ENCODE assay signal across 11 mouse cellular contexts in the genomic region with DNA sequence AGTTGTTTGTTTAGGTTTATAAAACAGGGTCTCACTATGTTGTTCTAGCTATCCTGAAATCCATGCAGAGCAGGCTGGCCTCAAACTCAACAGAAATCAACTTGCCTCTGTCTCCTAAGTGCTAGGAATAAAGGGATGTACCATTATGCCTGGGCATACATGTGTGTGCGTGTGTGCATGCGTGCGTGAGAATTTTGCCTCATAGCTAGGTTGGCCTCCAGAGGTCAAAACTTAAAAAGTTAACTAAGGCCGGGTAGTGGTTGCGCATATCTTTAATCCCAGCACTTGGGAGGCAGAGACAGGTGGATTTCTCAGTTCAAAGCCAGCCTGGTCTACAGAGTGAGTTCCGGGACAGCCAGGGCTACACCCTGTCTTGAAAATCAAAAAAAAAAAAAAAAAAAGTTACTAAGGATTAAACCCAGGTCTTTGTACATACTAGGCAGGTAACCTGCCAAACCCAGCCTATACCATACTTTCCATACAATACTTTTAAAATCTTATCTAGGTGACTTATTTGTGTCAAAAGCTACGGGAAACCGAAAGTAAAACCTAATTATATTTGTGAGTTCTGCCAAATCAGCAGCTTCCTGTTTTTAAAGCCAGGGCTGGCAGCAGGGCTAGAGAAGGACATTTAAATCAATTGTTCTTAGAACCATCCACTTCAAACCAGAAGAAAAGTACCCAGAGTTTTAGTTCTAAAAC. TPM values are rescaled to one million over a fixed set of nuclear protein-coding genes. Genes with fewer than 3 reads are reported as not detected.
DNase-seq lines count a peak whose midpoint lies in the region; ATAC-seq and TF ChIP-seq lines count a peak whose summit lies in the region.
"Had no signal": no experiment of that assay in that cellular context is flagged by ENCODE, and none has a peak within 500 bp of the region (broad histone marks: within the 10 kb centered on the region; RNA-seq: fewer than 3 reads in every experiment).

No protein-coding gene starts in this region.

- no peak for TF ChIP-seq CTCF in left cerebral cortex, adult 2 months (IDR thresholded peaks at IDR 0.05)

- no peak overlapping the region for H3K4me3 ChIP-seq in intestine, embryonic 16.5 days (ENCODE audit: low read length)
- H3K4me3 ChIP-seq in intestine, embryonic 15.5 days (replicated peaks): no peak overlapping the region
- no peak overlapping the region for H3K4me3 ChIP-seq in lung, embryonic 16.5 days (ENCODE audit: low read length)
- H3K4me3 ChIP-seq in hindbrain, embryonic 10.5 days: no peak overlapping the region
- H3K4me3 ChIP-seq in left cerebral cortex, adult 2 months: no peak overlapping the region
- H3K4me3 ChIP-seq: limb, embryonic 13.5 days had no signal

- no peak overlapping the region for H3K9ac ChIP-seq in intestine, embryonic 16.5 days (ENCODE audit: low read depth, low read length)
- H3K9ac ChIP-seq in intestine, embryonic 15.5 days: no peak overlapping the region
- H3K9ac ChIP-seq in lung, embryonic 16.5 days (ENCODE audit: low read length): no peak overlapping the region
- H3K9ac ChIP-seq: limb, embryonic 13.5 days had no signal

- no peak overlapping the region for H3K27ac ChIP-seq in intestine, embryonic 16.5 days (ENCODE audit: low read length)
- H3K27ac ChIP-seq in intestine, embryonic 15.5 days: no peak overlapping the region
- no peak overlapping the region for H3K27ac ChIP-seq in lung, embryonic 16.5 days (ENCODE audit: low read length)
- no peak overlapping the region for H3K27ac ChIP-seq in hindbrain, embryonic 10.5 days
- no peak overlapping the region for H3K27ac ChIP-seq in left cerebral cortex, adult 2 months
- H3K27ac ChIP-seq: limb, embryonic 13.5 days had no signal

- ATAC-seq in intestine, embryonic 16.5 days: no peak
- no peak for ATAC-seq in intestine, embryonic 15.5 days
- peak; percentile 44 for ATAC-seq in CD4-positive, CD25-positive, alpha-beta regulatory T cell, adult 4 months
- no peak for ATAC-seq in lung, embryonic 16.5 days (ENCODE audit: low read depth)

- H3K4me2 ChIP-seq in intestine, embryonic 16.5 days (ENCODE audit: low read depth, low read length): peak overlapping the region; percentile 16; the same call in 1 of the 2 replicates
- H3K4me2 ChIP-seq in intestine, embryonic 15.5 days (replicated peaks): no peak overlapping the region
- peak overlapping the region; percentile 7; the same call in 1 of the 2 replicates for H3K4me2 ChIP-seq in lung, embryonic 16.5 days (ENCODE audit: low read depth, low read length)
- H3K4me2 ChIP-seq: limb, embryonic 13.5 days had no signal

- peaks cover 13% of the 10 kb centered on the region for H3K4me1 ChIP-seq in intestine, embryonic 16.5 days (ENCODE audit: control insufficient read depth, insufficient read depth, low read length)
- H3K4me1 ChIP-seq in intestine, embryonic 15.5 days (replicated peaks): 0 out of 2 replicates have a peak, but pooled peaks cover 10% of the 10 kb centered on the region
- H3K4me1 ChIP-seq in lung, embryonic 16.5 days (replicated peaks; ENCODE audit: control insufficient read depth, insufficient read depth, low read length): peaks cover 13% of the 10 kb centered on the region
- peaks cover 15% of the 10 kb centered on the region for H3K4me1 ChIP-seq in hindbrain, embryonic 10.5 days (replicated peaks)

- no peaks in the 10 kb centered on the region for H3K9me3 ChIP-seq in intestine, embryonic 16.5 days (ENCODE audit: control insufficient read depth, low read length)
- no peaks in the 10 kb centered on the region for H3K9me3 ChIP-seq in intestine, embryonic 15.5 days
- H3K9me3 ChIP-seq in lung, embryonic 16.5 days (ENCODE audit: control insufficient read depth, low read length): no peaks in the 10 kb centered on the region
- H3K9me3 ChIP-seq in hindbrain, embryonic 10.5 days: no peaks in the 10 kb centered on the region
- H3K9me3 ChIP-seq: limb, embryonic 13.5 days had no signal

- WGBS in intestine, embryonic 16.5 days: 72% methylated on average over 8 of the region's 8 CpGs
- 74% methylated on average over 8 of the region's 8 CpGs for WGBS in intestine, embryonic 15.5 days
- WGBS in lung, embryonic 16.5 days: 69% methylated on average over 8 of the region's 8 CpGs
- WGBS in hindbrain, embryonic 10.5 days: 90% methylated on average over 8 of the region's 8 CpGs

- H3K27me3 ChIP-seq in intestine, embryonic 16.5 days (replicated peaks; ENCODE audit: control insufficient read depth, insufficient read depth, low read length): no peaks in the 10 kb centered on the region
- no peaks in the 10 kb centered on the region for H3K27me3 ChIP-seq in intestine, embryonic 15.5 days (replicated peaks)
- no peaks in the 10 kb centered on the region for H3K27me3 ChIP-seq in lung, embryonic 16.5 days (ENCODE audit: control insufficient read depth, insufficient read depth, low read depth, low read length)
- H3K27me3 ChIP-seq in hindbrain, embryonic 10.5 days (ENCODE audit: insufficient read depth, poor library complexity, severe bottlenecking): no peaks in the 10 kb centered on the region
- H3K27me3 ChIP-seq: limb, embryonic 13.5 days had no signal

- intact Hi-C loops in heart, postnatal 10 days (cut with DNase I): no loop called here
- intact Hi-C loops in left cerebral cortex, adult 2 months (cut with DNase I): no loop called here

- H3K36me3 ChIP-seq in intestine, embryonic 16.5 days (ENCODE audit: control insufficient read depth, insufficient read depth, low read length): no peaks in the 10 kb centered on the region
- no peaks in the 10 kb centered on the region for H3K36me3 ChIP-seq in intestine, embryonic 15.5 days
- H3K36me3 ChIP-seq in lung, embryonic 16.5 days (ENCODE audit: control insufficient read depth, insufficient read depth, low read length): peaks cover 6% of the 10 kb centered on the region
- H3K36me3 ChIP-seq in hindbrain, embryonic 10.5 days: peaks cover 19% of the 10 kb centered on the region

- DNase-seq in heart, postnatal 10 days: peak; percentile 35 to 45
- no peak for DNase-seq in layer of hippocampus, adult 11-12 months (ENCODE audit: low spot score)
- DNase-seq in hindbrain, embryonic 10.5 days (ENCODE audit: low spot score): no peak
- DNase-seq in left cerebral cortex, adult 2 months (ENCODE audit: extremely low spot score in 1 of 2, low spot score in 2 of 2): no peak

RNA-seq across cellular contexts. Expression of gene Samhd1, which starts 4.1 kb away (rescaled TPM):
- polyA plus RNA-seq in intestine, embryonic 16.5 days (2015; fragmentation: Nextera tagmentation; extraction: Ambion mirVana): 22.0 and 22.3 TPM in 2 replicates
- 23.5 and 23.7 TPM in 2 replicates for polyA plus RNA-seq in intestine, embryonic 15.5 days (2015; fragmentation: Nextera tagmentation; extraction: Ambion mirVana)
- 100 to 1,000 TPM; 611 to 673 TPM for polyA plus RNA-seq in CD4-positive, CD25-positive, alpha-beta regulatory T cell, adult 4 months (2017; shearing (Covaris generic))
- 10 to 100 TPM; 20.5 to 25.3 TPM for total RNA-seq in heart, postnatal 10 days (2021)
- 30.2 and 32.4 TPM in 2 replicates for polyA plus RNA-seq in lung, embryonic 16.5 days (2015; fragmentation: Nextera tagmentation; extraction: Ambion mirVana)
- polyA plus RNA-seq in hindbrain, embryonic 10.5 days (2016; fragmentation: Nextera tagmentation; extraction: Ambion mirVana): 18.8 and 22.9 TPM in 2 replicates
- 10 to 100 TPM; 12.7 to 12.9 TPM for total RNA-seq in left cerebral cortex, adult 2 months (2021)

RNA-seq across cellular contexts. Expression of gene Tldc2, which starts 44.1 kb away (rescaled TPM):
- polyA plus RNA-seq in intestine, embryonic 16.5 days (2015; fragmentation: Nextera tagmentation; extraction: Ambion mirVana): not detected in 2 replicates
- not detected in 2 replicates for polyA plus RNA-seq in intestine, embryonic 15.5 days (2015; fragmentation: Nextera tagmentation; extraction: Ambion mirVana)
- polyA plus RNA-seq in CD4-positive, CD25-positive, alpha-beta regulatory T cell, adult 4 months (2017; shearing (Covaris generic)): not detected
- not detected for total RNA-seq in heart, postnatal 10 days (2021)
- polyA plus RNA-seq in lung, embryonic 16.5 days (2015; fragmentation: Nextera tagmentation; extraction: Ambion mirVana): not detected in 2 replicates
- not detected in 2 replicates for polyA plus RNA-seq in hindbrain, embryonic 10.5 days (2016; fragmentation: Nextera tagmentation; extraction: Ambion mirVana)
- total RNA-seq in left cerebral cortex, adult 2 months (2021): not detected
- total RNA-seq: granulocyte monocyte progenitor cell, adult 5-6 weeks had no signal
- polyA plus RNA-seq: cortical plate, adult 2 months; limb, embryonic 13.5 days had no signal

RNA-seq across cellular contexts. Expression of gene Soga1, which starts 51.9 kb away (rescaled TPM):
- 1.2 and 1.3 TPM in 2 replicates for polyA plus RNA-seq in intestine, embryonic 16.5 days (2015; fragmentation: Nextera tagmentation; extraction: Ambion mirVana)
- 2.0 and 2.3 TPM in 2 replicates for polyA plus RNA-seq in intestine, embryonic 15.5 days (2015; fragmentation: Nextera tagmentation; extraction: Ambion mirVana)
- polyA plus RNA-seq in CD4-positive, CD25-positive, alpha-beta regulatory T cell, adult 4 months (2017; shearing (Covaris generic)): under 1 TPM in 1 of 2 experiments, not detected in 1; 0.16 TPM
- total RNA-seq in heart, postnatal 10 days (2021): 10 to 100 TPM; 33.3 to 34.6 TPM
- polyA plus RNA-seq in lung, embryonic 16.5 days (2015; fragmentation: Nextera tagmentation; extraction: Ambion mirVana): 4.0 and 4.1 TPM in 2 replicates
- polyA plus RNA-seq in hindbrain, embryonic 10.5 days (2016; fragmentation: Nextera tagmentation; extraction: Ambion mirVana): 3.7 and 4.0 TPM in 2 replicates
- total RNA-seq in left cerebral cortex, adult 2 months (2021): 10 to 100 TPM; 20.2 to 25.1 TPM

Comparison
In these comparisons a context has a peak if more than half of its experiments do, and no peak if none do; other contexts are left out.
1. DNase-seq: peak in heart, postnatal 10 days (2 of 2); none in layer of hippocampus, adult 11-12 months (single experiment), hindbrain, embryonic 10.5 days (single experiment) and left cerebral cortex, adult 2 months (0 of 2).
2. RNA of gene Samhd1, which starts 4.1 kb away (polyA plus RNA-seq): 611 to 673 TPM in CD4-positive, CD25-positive, alpha-beta regulatory T cell, adult 4 months; 30.2 to 32.4 TPM in lung, embryonic 16.5 days, 23.5 to 23.7 TPM in intestine, embryonic 15.5 days, 22.0 to 22.3 TPM in intestine, embryonic 16.5 days and 18.8 to 22.9 TPM in hindbrain, embryonic 10.5 days; every median in the first group is over 10 times any median in the second.